Mouse (Mus musculus) bone marrow macrophage, adult 2 months (primary cell): ENCODE results near the gene Mat2b.

ENCODE experiments used
- CTCF ChIP-seq: IDR thresholded peaks from 2 replicates; pipeline ENCODE4 v1.5.1; 2012; ENCODE audit warnings: low read depth, mild to moderate bottlenecking, low read length, moderate library complexity
- POLR2A ChIP-seq: IDR thresholded peaks from 2 replicates; pipeline ENCODE4 v1.6.1; 2012; ENCODE audit warnings: mild to moderate bottlenecking, low read depth, low read length, borderline replicate concordance

- TF ChIP-seq CTCF (no peak), POLR2A (no peak)
These were observed 46.7 kb upstream of the Mat2b start for GRCm38 (mm10) chr11:40741605-40742262.
